Mouse (Mus musculus): ENCODE results near the gene Ly6g5c. TPM values are rescaled to one million over a fixed set of nuclear protein-coding genes. Genes with fewer than 3 reads are reported as not detected.

Gene Ly6g5c
- polyA plus RNA-seq, 1 experiment from 2014 or later: not detected

GRCm38 (mm10) chr17:35068213-35068914, 39.7 kb upstream of the Ly6g5c start:
- WGBS: 87% methylated on average over 17 of the region's 17 CpGs
- Histone ChIP-seq H3K4me1 (peaks cover 16% of the 10 kb centered on the region), H3K36me3 (peaks cover 1% of the 10 kb centered on the region; the same call in 1 of the 2 replicates), H3K9ac (no peak overlapping the region), H3K27me3 (replicated peaks) (peaks cover 26% of the 10 kb centered on the region), H3K4me2 (replicated peaks) (no peak overlapping the region), H3K9me3 (no peaks in the 10 kb centered on the region), H3K27ac (no peak overlapping the region), H3K4me3 (no peak overlapping the region)
- no peak for ATAC-seq (ENCODE audit: low FRiP score, low read depth)

- Histone ChIP-seq H3K4me2 (replicated peaks) (no peak overlapping the region), H3K27me3 (replicated peaks) (peaks cover 16% of the 10 kb centered on the region), H3K9me3 (no peaks in the 10 kb centered on the region), H3K4me3 (no peak overlapping the region), H3K4me1 (peaks cover 2% of the 10 kb centered on the region; the same call in 1 of the 2 replicates), H3K27ac (no peak overlapping the region), H3K9ac (no peak overlapping the region), H3K36me3 (no peaks in the 10 kb centered on the region)
- no peak for ATAC-seq (ENCODE audit: low FRiP score, low read depth)
- 58% methylated on average over 6 of the region's 6 CpGs for WGBS
These were observed 37.4 kb upstream of the Ly6g5c start for GRCm38 (mm10) chr17:35070556-35071229.

- no peak overlapping the region for H3K27ac ChIP-seq
- 74% methylated on average over 9 of the region's 9 CpGs for WGBS
- no peak overlapping the region for H3K4me2 ChIP-seq (replicated peaks)
- 0 out of 2 replicates have a peak, but pooled peaks cover 1% of the 10 kb centered on the region for H3K4me1 ChIP-seq
- no peak overlapping the region for H3K9ac ChIP-seq
- H3K9me3 ChIP-seq: no peaks in the 10 kb centered on the region
- H3K27me3 ChIP-seq (replicated peaks): peaks cover 11% of the 10 kb centered on the region
- H3K4me3 ChIP-seq: no peak overlapping the region
- no peak for ATAC-seq (ENCODE audit: low FRiP score, low read depth)
- no peaks in the 10 kb centered on the region for H3K36me3 ChIP-seq
These were observed 36.6 kb upstream of the Ly6g5c start for GRCm38 (mm10) chr17:35071454-35071853.

- 44% methylated on average over 17 of the region's 17 CpGs for WGBS
- Histone ChIP-seq H3K27me3 (replicated peaks) (0 out of 2 replicates have a peak, but pooled peaks cover 2% of the 10 kb centered on the region), H3K4me2 (replicated peaks) (no peak overlapping the region), H3K36me3 (no peaks in the 10 kb centered on the region), H3K27ac (no peak overlapping the region), H3K4me1 (peaks cover 18% of the 10 kb centered on the region), H3K4me3 (no peak overlapping the region), H3K9ac (no peak overlapping the region), H3K9me3 (no peaks in the 10 kb centered on the region)
- ATAC-seq (ENCODE audit: low FRiP score, low read depth): no peak
These were observed 34.0 kb upstream of the Ly6g5c start for GRCm38 (mm10) chr17:35074097-35074496.

- no peak within 1 kb of the TSS for H3K27ac ChIP-seq
- H3K4me2 ChIP-seq (replicated peaks): peak within 1 kb of the TSS; percentile 54
- 0 out of 2 replicates have a peak, but pooled peaks cover 2% of the 10 kb centered on the region for H3K27me3 ChIP-seq (replicated peaks)
- no peaks in the 10 kb centered on the region for H3K9me3 ChIP-seq
- H3K9ac ChIP-seq: peak within 1 kb of the TSS; percentile 45
- H3K4me1 ChIP-seq: peaks cover 18% of the 10 kb centered on the region
- ATAC-seq (ENCODE audit: low FRiP score, low read depth): no peak
- WGBS: 26% methylated on average over 10 of the region's 10 CpGs
- peak within 1 kb of the TSS; percentile 7; the same call in 1 of the 2 replicates for H3K4me3 ChIP-seq
- H3K36me3 ChIP-seq: no peaks in the 10 kb centered on the region
These were observed 31.4 kb upstream of the Ly6g5c start, which contains the start of gene Ly6g6e for GRCm38 (mm10) chr17:35076507-35077176. Gene Ly6g6e, plus strand, starts transcription at chr17:35076902.

- H3K4me2 ChIP-seq (replicated peaks): peak overlapping the region; percentile 54
- H3K4me3 ChIP-seq: peak overlapping the region; percentile 7; the same call in 1 of the 2 replicates
- no peak for ATAC-seq (ENCODE audit: low FRiP score, low read depth)
- H3K9ac ChIP-seq: peak overlapping the region; percentile 45
- H3K36me3 ChIP-seq: no peaks in the 10 kb centered on the region
- peaks cover 18% of the 10 kb centered on the region for H3K4me1 ChIP-seq
- 0 out of 2 replicates have a peak, but pooled peaks cover 2% of the 10 kb centered on the region for H3K27me3 ChIP-seq (replicated peaks)
- no peaks in the 10 kb centered on the region for H3K9me3 ChIP-seq
- WGBS: 23% methylated on average over 2 of the region's 2 CpGs
- H3K27ac ChIP-seq: no peak overlapping the region
These were observed 30.8 kb upstream of the Ly6g5c start for GRCm38 (mm10) chr17:35077285-35077684.

- H3K4me3 ChIP-seq: peak within 1 kb of the TSS; percentile 7; the same call in 1 of the 2 replicates
- 10% methylated on average over 14 of the region's 14 CpGs for WGBS
- ATAC-seq (ENCODE audit: low FRiP score, low read depth): no peak; the same call in 1 of the 2 replicates
These were observed 30.3 kb upstream of the Ly6g5c start, which contains the start of gene Ly6g6d for GRCm38 (mm10) chr17:35077786-35078233. Gene Ly6g6d, minus strand, starts transcription at chr17:35078065.

GRCm38 (mm10) chr17:35079778-35080177, 28.3 kb upstream of the Ly6g5c start:
- no peaks in the 10 kb centered on the region for H3K9me3 ChIP-seq
- 0 out of 2 replicates have a peak, but pooled peaks cover 2% of the 10 kb centered on the region for H3K27me3 ChIP-seq (replicated peaks)
- H3K4me2 ChIP-seq (replicated peaks): no peak overlapping the region
- H3K9ac ChIP-seq: no peak overlapping the region
- peaks cover 18% of the 10 kb centered on the region for H3K4me1 ChIP-seq
- H3K4me3 ChIP-seq: no peak overlapping the region
- no peak overlapping the region for H3K27ac ChIP-seq
- ATAC-seq (ENCODE audit: low FRiP score, low read depth): no peak
- H3K36me3 ChIP-seq: no peaks in the 10 kb centered on the region
- WGBS: 80% methylated on average over 9 of the region's 9 CpGs

More at GRCm38 (mm10) chr17:35077786-35078233, 30.3 kb upstream of the Ly6g5c start, which contains the start of gene Ly6g6d:
- Histone ChIP-seq H3K27ac (no peak within 1 kb of the TSS), H3K4me1 (peaks cover 18% of the 10 kb centered on the region), H3K4me2 (replicated peaks) (peak within 1 kb of the TSS; percentile 54), H3K27me3 (replicated peaks) (0 out of 2 replicates have a peak, but pooled peaks cover 2% of the 10 kb centered on the region), H3K36me3 (no peaks in the 10 kb centered on the region), H3K9ac (peak within 1 kb of the TSS; percentile 45), H3K9me3 (no peaks in the 10 kb centered on the region)

- H3K9me3 ChIP-seq: no peaks in the 10 kb centered on the region
- 64% methylated on average over 6 of the region's 6 CpGs for WGBS
- 0 out of 2 replicates have a peak, but pooled peaks cover 2% of the 10 kb centered on the region for H3K27me3 ChIP-seq (replicated peaks)
These were observed 27.8 kb upstream of the Ly6g5c start for GRCm38 (mm10) chr17:35080248-35080647.

GRCm38 (mm10) chr17:35080710-35081109, 27.4 kb upstream of the Ly6g5c start:
- H3K27me3 ChIP-seq (replicated peaks): 0 out of 2 replicates have a peak, but pooled peaks cover 2% of the 10 kb centered on the region
- no peak overlapping the region for H3K4me3 ChIP-seq
- no peak for ATAC-seq (ENCODE audit: low FRiP score, low read depth)
- H3K9ac ChIP-seq: no peak overlapping the region
- H3K4me1 ChIP-seq: peaks cover 18% of the 10 kb centered on the region
- no peak overlapping the region for H3K27ac ChIP-seq
- H3K36me3 ChIP-seq: no peaks in the 10 kb centered on the region
- WGBS: 74% methylated on average over 4 of the region's 4 CpGs
- no peak overlapping the region for H3K4me2 ChIP-seq (replicated peaks)
- H3K9me3 ChIP-seq: no peaks in the 10 kb centered on the region

More at GRCm38 (mm10) chr17:35080248-35080647, 27.8 kb upstream of the Ly6g5c start:
- no peak overlapping the region for H3K9ac ChIP-seq
- no peaks in the 10 kb centered on the region for H3K36me3 ChIP-seq
- no peak overlapping the region for H3K27ac ChIP-seq
- ATAC-seq (ENCODE audit: low FRiP score, low read depth): no peak
- H3K4me2 ChIP-seq (replicated peaks): no peak overlapping the region
- peaks cover 18% of the 10 kb centered on the region for H3K4me1 ChIP-seq
- H3K4me3 ChIP-seq: no peak overlapping the region

- H3K27ac ChIP-seq: no peak overlapping the region
- no peaks in the 10 kb centered on the region for H3K36me3 ChIP-seq
- H3K9me3 ChIP-seq: no peaks in the 10 kb centered on the region
- ATAC-seq (ENCODE audit: low FRiP score, low read depth): no peak
- no peak overlapping the region for H3K9ac ChIP-seq
- H3K4me2 ChIP-seq (replicated peaks): no peak overlapping the region
- H3K27me3 ChIP-seq (replicated peaks): no peaks in the 10 kb centered on the region
- H3K4me3 ChIP-seq: no peak overlapping the region
- WGBS: 83% methylated on average over 16 of the region's 16 CpGs
- H3K4me1 ChIP-seq: peaks cover 1% of the 10 kb centered on the region
These were observed 25.1 kb upstream of the Ly6g5c start for GRCm38 (mm10) chr17:35082841-35083576.

Data from neural tube, embryonic 12.5 days (tissue).